Mouse (Mus musculus) midbrain, embryonic 16.5 days (tissue): ENCODE measurements around the gene Als2cr12. TPM values are rescaled to one million over a fixed set of nuclear protein-coding genes. Genes with fewer than 3 reads are reported as not detected.
A peak's percentile ranks its signal among the peaks of the same experiment; 100 is the strongest.

ENCODE experiments used
- ATAC-seq: fragments of 200-750 bp; cut with Nextera tagmentation; 2 replicates; pipeline ENCODE4 v1.8.0; 2017; ENCODE audit warnings: moderate TSS enrichment
- H3K27ac ChIP-seq: fragments of 300-500 bp; sonication (generic); 2 replicates; pipeline ENCODE4 v1.5.1; 2014; ENCODE audit warnings: mild to moderate bottlenecking, low read length, mixed read lengths
- H3K27me3 ChIP-seq: fragments of 300-500 bp; sonication (generic); 2 replicates; pipeline ENCODE4 v1.6.1; 2014; ENCODE audit warnings: low read depth, low read length, mixed read lengths; ENCODE audit not compliant: control insufficient read depth, insufficient read depth
- H3K36me3 ChIP-seq: fragments of 300-500 bp; sonication (generic); 2 replicates; pipeline ENCODE4 v1.6.1; 2014; ENCODE audit warnings: mild to moderate bottlenecking, low read length, moderate library complexity, mixed read lengths; ENCODE audit not compliant: control insufficient read depth, insufficient read depth
- H3K4me1 ChIP-seq: fragments of 300-500 bp; sonication (generic); 2 replicates; pipeline ENCODE4 v1.6.1; 2014; ENCODE audit warnings: mild to moderate bottlenecking, low read length, mixed read lengths; ENCODE audit not compliant: control insufficient read depth, insufficient read depth
- H3K4me2 ChIP-seq: fragments of 300-500 bp; sonication (generic); 2 replicates; pipeline ENCODE4 v1.6.1; 2014; ENCODE audit warnings: mild to moderate bottlenecking, low read length, mixed read lengths
- H3K4me3 ChIP-seq: fragments of 300-500 bp; sonication (generic); 2 replicates; pipeline ENCODE4 v1.5.1; 2014; ENCODE audit warnings: low read depth, mild to moderate bottlenecking, low read length, moderate library complexity, mixed read lengths
- H3K9ac ChIP-seq: fragments of 300-500 bp; sonication (generic); 2 replicates; pipeline ENCODE4 v1.6.1; 2014; ENCODE audit warnings: low read depth, low read length, mixed read lengths
- H3K9me3 ChIP-seq: fragments of 300-500 bp; sonication (generic); replicated peaks from 2 replicates; pipeline ENCODE4 v1.6.1; 2014; ENCODE audit warnings: mild to moderate bottlenecking, low read length, mixed read lengths; ENCODE audit not compliant: control insufficient read depth, poor library complexity, severe bottlenecking
- WGBS: fragments of 180-500 bp; shearing (Covaris S2); extraction: QIAGEN DNeasy Blood & Tissue Kit; methylation state at CpG from one replicate; pipeline ENCODE4 v1.1.7; 2014; 5-methylcytosine and 5-hydroxymethylcytosine counted together
- polyA plus RNA-seq: library from polyadenylated mRNA; unstranded; fragments of >200 nt; fragmentation: Nextera tagmentation; extraction: Ambion mirVana; gene quantifications from 2 replicates; pipeline ENCODE4 v1.2.1, GENCODE M21; 2015

The Als2cr12 gene
- polyA plus RNA-seq, 1 experiment from 2014 or later: not detected

- Histone ChIP-seq H3K9me3 (no peaks in the 10 kb centered on the region), H3K27ac (no peak overlapping the region), H3K9ac (no peak overlapping the region), H3K4me1 (no peaks in the 10 kb centered on the region), H3K4me3 (no peak overlapping the region), H3K4me2 (no peak overlapping the region), H3K27me3 (no peaks in the 10 kb centered on the region), H3K36me3 (no peaks in the 10 kb centered on the region)
- 0 out of 2 replicates have a peak, but pooled peaks have one; percentile 21 for ATAC-seq
- 65% methylated on average over 7 of the region's 7 CpGs for WGBS
Observed at GRCm38 (mm10) chr1:58621996-58622748, 73.6 kb downstream of the Als2cr12 start.

GRCm38 (mm10) chr1:58621251-58621650, 74.5 kb downstream of the Als2cr12 start:
- H3K9ac ChIP-seq: no peak overlapping the region
- no peaks in the 10 kb centered on the region for H3K4me1 ChIP-seq
- no peak overlapping the region for H3K4me2 ChIP-seq
- H3K27ac ChIP-seq: no peak overlapping the region
- H3K9me3 ChIP-seq: no peaks in the 10 kb centered on the region
- H3K27me3 ChIP-seq: no peaks in the 10 kb centered on the region
- H3K36me3 ChIP-seq: no peaks in the 10 kb centered on the region
- no peak overlapping the region for H3K4me3 ChIP-seq
- WGBS: 90% methylated on average over 3 of the region's 3 CpGs
- no peak for ATAC-seq

GRCm38 (mm10) chr1:58618766-58619165, 77.0 kb downstream of the Als2cr12 start:
- Histone ChIP-seq H3K27me3 (no peaks in the 10 kb centered on the region), H3K9ac (no peak overlapping the region), H3K4me2 (no peak overlapping the region), H3K4me3 (no peak overlapping the region), H3K27ac (no peak overlapping the region), H3K9me3 (no peaks in the 10 kb centered on the region), H3K36me3 (no peaks in the 10 kb centered on the region), H3K4me1 (no peaks in the 10 kb centered on the region)
- WGBS: 88% methylated on average over 2 of the region's 2 CpGs
- no peak for ATAC-seq

GRCm38 (mm10) chr1:58617978-58618668, 77.7 kb downstream of the Als2cr12 start:
- Histone ChIP-seq H3K27ac (no peak overlapping the region), H3K4me3 (no peak overlapping the region), H3K9ac (no peak overlapping the region), H3K9me3 (no peaks in the 10 kb centered on the region), H3K27me3 (no peaks in the 10 kb centered on the region), H3K4me1 (no peaks in the 10 kb centered on the region), H3K4me2 (no peak overlapping the region), H3K36me3 (no peaks in the 10 kb centered on the region)
- 77% methylated on average over 6 of the region's 6 CpGs for WGBS
- no peak for ATAC-seq

GRCm38 (mm10) chr1:58617076-58617475, 78.7 kb downstream of the Als2cr12 start:
- no peak overlapping the region for H3K27ac ChIP-seq
- 47% methylated on average over 5 of the region's 5 CpGs for WGBS

GRCm38 (mm10) chr1:58616176-58616575, 79.6 kb downstream of the Als2cr12 start:
- Histone ChIP-seq H3K27ac (no peak overlapping the region), H3K4me1 (no peaks in the 10 kb centered on the region), H3K4me3 (no peak overlapping the region), H3K27me3 (no peaks in the 10 kb centered on the region), H3K36me3 (no peaks in the 10 kb centered on the region), H3K4me2 (no peak overlapping the region), H3K9ac (no peak overlapping the region), H3K9me3 (no peaks in the 10 kb centered on the region)
- 80% methylated on average over 3 of the region's 3 CpGs for WGBS
- ATAC-seq: no peak

More at GRCm38 (mm10) chr1:58617076-58617475, 78.7 kb downstream of the Als2cr12 start:
- H3K27me3 ChIP-seq: no peaks in the 10 kb centered on the region
- H3K4me3 ChIP-seq: no peak overlapping the region
- H3K9ac ChIP-seq: no peak overlapping the region
- no peaks in the 10 kb centered on the region for H3K9me3 ChIP-seq
- H3K36me3 ChIP-seq: no peaks in the 10 kb centered on the region
- H3K4me2 ChIP-seq: no peak overlapping the region
- ATAC-seq: no peak
- H3K4me1 ChIP-seq: no peaks in the 10 kb centered on the region

- WGBS: 84% methylated on average over 4 of the region's 4 CpGs
- Histone ChIP-seq H3K27me3 (no peaks in the 10 kb centered on the region), H3K9ac (no peak overlapping the region), H3K36me3 (no peaks in the 10 kb centered on the region), H3K4me1 (no peaks in the 10 kb centered on the region), H3K4me2 (no peak overlapping the region), H3K27ac (no peak overlapping the region), H3K9me3 (no peaks in the 10 kb centered on the region), H3K4me3 (no peak overlapping the region)
- no peak for ATAC-seq
Observed at GRCm38 (mm10) chr1:58615146-58615545, 80.6 kb downstream of the Als2cr12 start.

- no peaks in the 10 kb centered on the region for H3K27me3 ChIP-seq
- no peaks in the 10 kb centered on the region for H3K9me3 ChIP-seq
- no peak overlapping the region for H3K27ac ChIP-seq
- H3K4me3 ChIP-seq: no peak overlapping the region
- H3K4me2 ChIP-seq: no peak overlapping the region
- H3K9ac ChIP-seq: no peak overlapping the region
- H3K4me1 ChIP-seq: no peaks in the 10 kb centered on the region
- H3K36me3 ChIP-seq: no peaks in the 10 kb centered on the region
- 69% methylated on average over 3 of the region's 3 CpGs for WGBS
- ATAC-seq: no peak
Observed at GRCm38 (mm10) chr1:58614424-58614823, 81.4 kb downstream of the Als2cr12 start.

GRCm38 (mm10) chr1:58613786-58614185, 82.0 kb downstream of the Als2cr12 start:
- WGBS: 82% methylated on average over 6 of the region's 6 CpGs
- no peak overlapping the region for H3K4me2 ChIP-seq
- no peak for ATAC-seq
- H3K4me3 ChIP-seq: no peak overlapping the region
- H3K9ac ChIP-seq: no peak overlapping the region
- H3K4me1 ChIP-seq: no peaks in the 10 kb centered on the region
- H3K27me3 ChIP-seq: no peaks in the 10 kb centered on the region
- H3K36me3 ChIP-seq: no peaks in the 10 kb centered on the region
- H3K9me3 ChIP-seq: no peaks in the 10 kb centered on the region
- H3K27ac ChIP-seq: no peak overlapping the region
